Mouse (Mus musculus) intestine, postnatal 0 days (tissue): Measurements from ENCODE around the gene Skor1. TPM values are rescaled to one million over a fixed set of nuclear protein-coding genes. Genes with fewer than 3 reads are reported as not detected.

Experiments used
- ATAC-seq: fragments of 200-750 bp; cut with Nextera tagmentation; 2 replicates; pipeline ENCODE4 v1.8.0; 2017; ENCODE audit warnings: mild to moderate bottlenecking, moderate TSS enrichment, moderate library complexity
- H3K27ac ChIP-seq: fragments of 300-500 bp; sonication (generic); 2 replicates; pipeline ENCODE4 v1.5.1; 2014; ENCODE audit warnings: mild to moderate bottlenecking, low read depth, low read length, moderate library complexity
- H3K27me3 ChIP-seq: fragments of 300-500 bp; sonication (generic); replicated peaks from 2 replicates; pipeline ENCODE4 v1.6.1; 2014; ENCODE audit warnings: low read length, mixed read lengths; ENCODE audit not compliant: control insufficient read depth, insufficient read depth
- H3K36me3 ChIP-seq: fragments of 300-500 bp; sonication (generic); 2 replicates; pipeline ENCODE4 v1.6.1; 2014; ENCODE audit warnings: mild to moderate bottlenecking, moderate library complexity; ENCODE audit not compliant: control insufficient read depth, insufficient read depth
- H3K4me1 ChIP-seq: fragments of 300-500 bp; sonication (generic); replicated peaks from 2 replicates; pipeline ENCODE4 v1.6.1; 2014; ENCODE audit warnings: antibody characterized with exemption, low read length, mixed read lengths; ENCODE audit not compliant: control insufficient read depth, insufficient read depth
- H3K4me2 ChIP-seq: fragments of 300-500 bp; sonication (generic); replicated peaks from 2 replicates; pipeline ENCODE4 v1.6.1; 2014; ENCODE audit warnings: low read depth, mild to moderate bottlenecking, moderate library complexity
- H3K4me3 ChIP-seq: fragments of 300-500 bp; sonication (generic); 2 replicates; pipeline ENCODE4 v1.5.1; 2014; ENCODE audit warnings: low read depth, low read length
- H3K9ac ChIP-seq: fragments of 300-500 bp; sonication (generic); 2 replicates; pipeline ENCODE4 v1.6.1; 2014; ENCODE audit warnings: mild to moderate bottlenecking, low read depth, low read length
- H3K9me3 ChIP-seq: fragments of 300-500 bp; sonication (generic); 2 replicates; pipeline ENCODE4 v1.6.1; 2016; ENCODE audit warnings: mixed run types; ENCODE audit not compliant: control insufficient read depth
- CTCF ChIP-seq: sonication (generic); IDR thresholded peaks from 2 replicates; pipeline ENCODE4 v1.5.1; 2016; ENCODE audit warnings: low read depth, mild to moderate bottlenecking, control low read depth, antibody characterized with exemption, moderate library complexity
- WGBS: fragments of 180-500 bp; shearing (Covaris S2); extraction: QIAGEN DNeasy Blood & Tissue Kit; methylation state at CpG from one replicate; pipeline ENCODE4 v1.1.7; 2014; 5-methylcytosine and 5-hydroxymethylcytosine counted together
- polyA plus RNA-seq: library from polyadenylated mRNA; unstranded; fragments of >200 nt; fragmentation: Nextera tagmentation; extraction: Ambion mirVana; gene quantifications from 2 replicates; pipeline ENCODE4 v1.2.1, GENCODE M21; 2015

The Skor1 gene
- polyA plus RNA-seq, 1 experiment from 2014 or later: not detected

- Histone ChIP-seq H3K9ac (no peak overlapping the region), H3K27ac (no peak overlapping the region), H3K4me1 (no peaks in the 10 kb centered on the region), H3K4me2 (peak overlapping the region; percentile 47), H3K9me3 (no peaks in the 10 kb centered on the region), H3K36me3 (no peaks in the 10 kb centered on the region), H3K27me3 (peaks cover 100% of the 10 kb centered on the region), H3K4me3 (peak overlapping the region; percentile 34)
- TF ChIP-seq CTCF: no peak
- whole genome bisulfite sequencing: 1% methylated on average over 46 of the region's 46 CpGs
- ATAC-seq: no peak
Observed at GRCm38 (mm10) chr9:63146126-63146855, 2.5 kb downstream of the Skor1 start.

GRCm38 (mm10) chr9:63145249-63146125 lies 3.3 kb downstream of the Skor1 start:
- WGBS: 2% methylated on average over 70 of the region's 73 CpGs
- TF ChIP-seq CTCF: no peak
- Histone ChIP-seq H3K4me1 (no peaks in the 10 kb centered on the region), H3K27ac (no peak overlapping the region), H3K4me2 (peak overlapping the region; percentile 48), H3K36me3 (no peaks in the 10 kb centered on the region), H3K27me3 (peaks cover 100% of the 10 kb centered on the region), H3K9me3 (no peaks in the 10 kb centered on the region), H3K4me3 (peak overlapping the region; percentile 34), H3K9ac (no peak overlapping the region)
- no peak for ATAC-seq

DNA sequence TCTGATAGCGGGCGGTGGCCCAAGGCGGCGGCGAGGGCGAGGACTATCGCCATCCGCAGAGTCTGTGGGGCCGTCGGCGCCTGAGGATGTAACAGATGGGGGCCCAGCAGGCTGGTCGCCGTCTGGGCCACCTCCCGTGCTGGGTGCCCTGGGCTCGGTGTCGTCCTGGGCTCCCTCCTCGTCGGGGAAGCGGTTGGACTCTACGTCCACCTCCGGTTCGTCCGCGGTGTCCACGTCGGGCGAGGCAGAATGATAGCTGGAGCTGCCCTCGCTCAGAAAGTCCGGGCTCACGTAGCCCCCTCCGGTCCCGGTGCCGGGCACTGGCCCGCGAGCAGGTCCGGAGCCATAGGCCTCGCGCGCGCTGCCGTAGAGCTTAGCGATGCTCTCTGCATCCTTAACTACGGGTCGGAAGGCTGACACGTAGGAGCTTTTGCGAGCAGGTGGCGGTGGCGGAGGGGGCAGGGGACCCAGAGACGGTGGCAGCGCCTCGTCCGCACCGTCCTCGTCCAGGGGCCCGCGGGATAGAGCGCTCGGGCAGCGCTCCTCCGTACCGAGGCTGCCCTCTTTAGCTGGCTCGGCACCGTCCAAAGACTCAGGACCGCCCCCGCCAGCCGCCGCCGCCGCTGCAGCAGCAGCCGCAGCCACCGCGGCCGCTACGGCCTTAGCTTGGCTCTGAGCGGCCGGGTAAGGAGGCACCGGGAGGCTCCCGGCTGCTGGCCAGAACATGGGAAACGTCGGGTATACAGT lies 4.1 kb downstream of the Skor1 start:
- Histone ChIP-seq H3K9me3 (no peaks in the 10 kb centered on the region), H3K4me1 (no peaks in the 10 kb centered on the region), H3K4me3 (peak overlapping the region; percentile 34), H3K4me2 (peak overlapping the region; percentile 48), H3K27ac (no peak overlapping the region), H3K27me3 (peaks cover 100% of the 10 kb centered on the region), H3K36me3 (no peaks in the 10 kb centered on the region), H3K9ac (no peak overlapping the region)
- ATAC-seq: no peak
- 1% methylated on average over 73 of the region's 80 CpGs for WGBS
- no peak for TF ChIP-seq CTCF

DNA sequence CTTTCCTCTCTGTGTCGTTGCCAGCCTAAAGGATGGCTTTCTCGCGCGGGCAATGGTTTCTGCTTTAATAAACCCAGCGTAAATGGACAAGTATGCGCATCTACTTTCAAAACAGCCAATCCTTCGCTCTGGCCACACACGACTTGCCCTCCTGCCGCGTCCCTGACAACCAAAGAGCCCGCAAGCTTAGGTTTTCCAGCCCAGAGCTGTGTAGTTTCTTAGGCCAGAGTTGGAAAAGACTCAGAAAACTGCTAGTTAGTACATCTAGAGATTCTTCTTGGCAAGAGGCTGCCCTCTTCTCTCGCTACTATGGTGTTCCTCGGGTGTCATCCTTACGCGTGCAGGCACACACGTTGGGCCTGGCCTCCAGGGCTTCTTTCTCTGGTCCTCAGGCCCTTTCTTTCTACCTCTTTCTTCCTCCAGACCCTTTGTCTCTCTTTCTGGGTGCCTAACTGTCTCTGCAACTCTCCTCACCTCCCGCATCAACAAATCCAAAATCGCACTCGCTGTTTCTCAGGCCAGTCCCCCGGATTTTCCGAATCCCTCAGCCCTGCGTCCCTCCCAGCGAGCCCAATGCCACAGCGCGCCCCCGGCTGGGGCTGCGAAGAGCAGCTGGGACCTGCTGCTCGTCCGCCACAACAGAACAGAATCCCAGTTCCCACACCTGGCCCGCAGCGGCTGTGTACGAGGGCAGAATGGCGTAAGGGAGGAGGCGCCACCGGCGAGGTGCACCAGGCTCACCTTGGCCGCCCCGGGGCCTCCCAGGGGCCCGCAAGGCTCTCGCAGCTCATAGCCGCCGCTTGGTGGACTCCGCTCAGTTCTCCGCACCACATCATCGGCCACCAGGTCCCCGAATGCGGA lies 4.9 kb downstream of the Skor1 start:
- TF ChIP-seq CTCF: no peak
- Histone ChIP-seq H3K4me3 (peak overlapping the region; percentile 34), H3K4me2 (peak overlapping the region; percentile 48), H3K27ac (no peak overlapping the region), H3K9me3 (no peaks in the 10 kb centered on the region), H3K27me3 (peaks cover 100% of the 10 kb centered on the region), H3K36me3 (no peaks in the 10 kb centered on the region), H3K9ac (no peak overlapping the region), H3K4me1 (no peaks in the 10 kb centered on the region; the same call in 1 of the 2 replicates)
- WGBS: 3% methylated on average over 47 of the region's 47 CpGs
- no peak for ATAC-seq

DNA sequence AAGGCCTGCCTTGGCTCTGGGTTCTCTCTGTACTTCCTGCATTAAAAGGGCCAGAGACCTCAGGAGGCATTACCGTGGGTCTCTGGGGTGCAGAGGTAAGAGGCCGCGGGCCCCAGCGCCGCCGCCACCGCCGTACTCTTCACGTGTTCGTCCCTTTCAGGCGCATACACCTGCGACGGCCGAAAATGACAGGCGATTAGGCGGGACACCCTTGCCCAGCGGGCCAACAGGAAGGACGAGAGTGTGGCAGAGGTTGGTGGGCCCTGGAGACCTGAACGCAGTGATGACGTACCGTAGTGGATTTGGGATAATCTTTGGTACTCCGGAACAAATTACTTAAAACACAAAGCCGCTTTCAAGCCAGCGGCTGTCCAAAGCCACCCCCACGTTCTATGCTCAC lies 5.5 kb downstream of the Skor1 start:
- H3K4me3 ChIP-seq: peak overlapping the region; percentile 34; the same call in 1 of the 2 replicates
- H3K4me1 ChIP-seq: no peaks in the 10 kb centered on the region; the same call in 1 of the 2 replicates
- no peak overlapping the region for H3K27ac ChIP-seq
- under 1% methylated on average over 25 of the region's 25 CpGs for WGBS
- H3K27me3 ChIP-seq: peaks cover 100% of the 10 kb centered on the region
- no peak overlapping the region for H3K4me2 ChIP-seq
- H3K36me3 ChIP-seq: no peaks in the 10 kb centered on the region
- H3K9ac ChIP-seq: no peak overlapping the region
- no peak for ATAC-seq
- TF ChIP-seq CTCF: no peak
- H3K9me3 ChIP-seq: no peaks in the 10 kb centered on the region
